Mouse (Mus musculus): ENCODE data around the gene S100a11.
"Not testable (repeated sequence)": the region's sequence is repeated elsewhere in the genome, so short reads cannot be mapped to it uniquely, and the experiment has no call there.

S100a11 gene

GRCm38 (mm10) chr3:93520330-93521193, at the start of gene S100a11:
Gene S100a11, plus strand, starts transcription at chr3:93520488.
- peak; percentile 77 for DNase-seq

DNA sequence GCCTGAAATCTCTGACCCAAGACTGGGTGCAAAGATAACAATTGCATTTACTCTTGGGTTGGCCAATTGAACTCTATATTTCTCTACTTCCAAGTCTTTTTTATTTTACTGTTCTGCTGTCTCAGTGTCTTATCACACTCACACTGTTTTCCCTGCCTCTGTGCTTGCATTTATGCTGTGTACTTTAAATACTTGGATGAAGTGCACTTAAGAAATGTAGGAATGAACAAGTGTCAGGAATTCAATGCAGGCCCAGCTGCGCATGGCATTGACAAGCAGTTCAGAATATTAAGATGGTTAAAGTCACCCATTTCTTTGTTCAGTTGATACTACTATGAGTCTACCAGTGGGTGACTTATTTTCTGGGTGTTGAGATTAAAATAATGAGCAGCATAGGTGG, 40.2 kb upstream of the S100a11 start:
- DNase-seq, result no peak

- DNase-seq, result peak; percentile 11
These were observed 38.2 kb upstream of the S100a11 start for GRCm38 (mm10) chr3:93481982-93482616.

DNA sequence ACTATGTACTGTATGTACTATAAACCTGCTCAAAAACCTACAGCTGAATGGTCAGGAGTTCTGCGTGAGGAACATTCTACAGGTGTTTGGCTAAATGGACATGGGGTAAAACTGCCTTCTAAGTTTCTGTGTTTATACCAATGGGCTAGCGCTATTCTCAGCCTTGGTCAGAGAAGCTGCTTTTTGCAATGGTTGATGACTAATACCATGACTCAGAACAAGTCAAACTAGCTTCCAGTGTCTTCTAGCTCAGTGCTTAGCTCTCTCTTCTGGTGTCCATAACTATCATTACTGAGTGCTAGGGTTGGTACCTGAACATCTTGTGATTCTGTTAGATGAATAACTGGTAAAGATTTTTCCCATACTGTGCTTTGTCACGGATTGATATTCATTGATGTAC, 34.7 kb upstream of the S100a11 start:
- DNase-seq, result no peak

DNA sequence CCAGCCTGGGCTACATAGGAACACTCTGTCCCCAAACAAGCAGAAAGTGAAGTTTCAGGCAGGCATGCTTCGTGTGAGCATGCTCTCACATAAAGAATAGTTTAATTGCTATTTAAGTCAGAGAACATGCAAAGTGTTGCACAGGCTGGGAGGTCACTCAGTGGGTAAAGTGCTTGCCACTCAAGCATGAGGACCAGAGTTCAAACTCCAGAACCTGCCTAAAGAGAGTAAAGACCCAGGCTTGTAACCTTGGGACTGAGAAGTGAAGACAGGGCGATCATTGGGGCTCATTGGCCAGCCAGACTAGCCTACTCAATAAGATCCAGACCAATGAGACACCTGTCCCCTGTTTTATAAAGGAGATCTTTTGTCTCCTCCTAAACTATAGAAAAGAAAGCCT, 31.7 kb upstream of the S100a11 start:
- no peak for DNase-seq

DNA sequence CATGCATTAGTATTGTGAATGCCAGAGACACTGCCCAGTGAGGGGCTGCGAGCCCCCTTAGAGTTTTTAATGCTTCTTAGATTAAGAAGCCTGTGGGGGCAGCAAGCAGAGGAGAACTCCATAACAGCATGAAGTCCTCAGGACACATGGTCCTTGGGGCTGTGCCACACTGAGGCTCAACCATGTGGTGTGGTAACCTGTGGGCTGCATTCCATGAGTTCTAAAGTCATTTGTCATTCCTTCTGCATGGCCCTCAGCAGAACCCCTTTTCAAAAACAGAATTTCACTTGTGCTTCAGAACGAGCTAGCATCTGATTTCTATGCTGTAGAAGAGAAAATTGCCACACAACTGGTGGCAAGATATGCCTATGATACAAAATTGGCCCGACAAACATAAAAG, 28.1 kb upstream of the S100a11 start:
- no peak for DNase-seq

GRCm38 (mm10) chr3:93493992-93494391, 26.3 kb upstream of the S100a11 start:
- peak; percentile 83 for DNase-seq

- not testable (repeated sequence) for DNase-seq
These were observed 25.5 kb upstream of the S100a11 start for GRCm38 (mm10) chr3:93494774-93495173.

DNA sequence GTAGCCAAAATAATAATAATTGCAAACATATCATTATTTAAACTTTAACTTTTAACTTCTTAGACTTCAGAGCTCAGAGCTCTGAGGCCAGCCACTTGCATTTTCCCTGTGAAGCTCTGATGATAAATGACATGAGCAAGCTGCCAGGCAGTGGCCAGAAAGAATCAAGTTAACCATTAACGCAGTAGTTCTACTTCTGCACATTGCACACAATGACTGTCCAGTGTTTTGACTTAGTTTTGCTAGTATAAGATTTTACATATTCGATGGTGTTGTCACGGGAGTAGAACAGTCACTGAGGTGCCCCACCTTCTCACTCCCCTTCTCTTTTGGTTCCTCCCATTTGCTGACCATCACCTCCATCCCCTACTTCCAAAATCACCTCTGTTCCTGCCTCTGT, 23.2 kb upstream of the S100a11 start:
- DNase-seq, result no peak

DNA sequence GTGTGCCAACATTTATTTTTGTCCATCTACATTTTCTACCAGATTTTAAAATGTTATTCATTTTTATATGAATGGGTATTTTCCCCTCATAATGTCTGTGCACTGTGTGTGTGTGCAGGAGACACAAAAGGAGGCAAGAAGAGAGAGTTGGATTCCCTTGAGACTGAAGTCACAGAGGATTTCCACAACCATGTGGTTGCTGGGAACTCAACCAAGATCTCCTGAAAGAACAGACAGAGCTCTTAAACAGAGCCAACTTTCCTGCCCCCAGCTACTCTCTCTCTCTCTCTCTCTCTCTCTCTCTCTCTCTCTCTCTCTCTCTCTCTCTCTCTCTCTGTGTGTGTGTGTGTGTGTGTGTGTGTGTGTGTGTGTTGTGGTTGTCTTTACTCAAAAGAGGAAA, 21.2 kb upstream of the S100a11 start:
- DNase-seq, result no peak

DNA sequence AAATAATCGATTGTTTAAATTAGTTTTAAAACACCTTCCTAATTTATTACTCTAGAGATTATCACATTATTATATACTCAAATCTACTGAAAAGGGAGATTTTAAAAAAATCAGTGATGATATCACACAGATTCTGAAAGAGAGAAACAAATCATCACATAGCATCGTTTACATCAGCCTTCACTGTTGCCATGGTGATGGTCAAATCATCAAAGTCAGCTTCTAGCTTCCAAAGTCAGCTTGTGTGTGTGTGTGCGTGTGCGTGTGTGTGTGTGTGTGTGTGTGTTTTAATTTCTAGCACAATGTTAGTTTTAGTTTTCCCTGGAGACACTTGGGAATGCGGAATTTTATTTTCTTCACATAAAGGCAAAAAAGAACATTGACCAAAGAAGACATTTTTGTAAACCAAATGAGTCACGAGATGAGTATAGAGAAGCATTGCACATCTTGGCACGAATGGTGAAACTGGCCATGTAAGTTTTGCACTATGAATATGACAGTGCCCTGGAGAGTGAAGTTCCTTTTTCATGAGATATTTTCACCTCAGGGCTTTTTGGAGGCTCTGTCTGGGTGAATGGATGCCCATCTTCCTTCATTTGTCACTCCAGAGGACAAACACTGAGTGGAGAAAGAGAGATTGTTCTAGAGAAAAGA, 15.6 kb upstream of the S100a11 start:
- DNase-seq, result no peak

GRCm38 (mm10) chr3:93505960-93506863, 14.1 kb upstream of the S100a11 start:
- no peak for DNase-seq

GRCm38 (mm10) chr3:93506881-93507325, 13.4 kb upstream of the S100a11 start:
- no peak for DNase-seq

DNA sequence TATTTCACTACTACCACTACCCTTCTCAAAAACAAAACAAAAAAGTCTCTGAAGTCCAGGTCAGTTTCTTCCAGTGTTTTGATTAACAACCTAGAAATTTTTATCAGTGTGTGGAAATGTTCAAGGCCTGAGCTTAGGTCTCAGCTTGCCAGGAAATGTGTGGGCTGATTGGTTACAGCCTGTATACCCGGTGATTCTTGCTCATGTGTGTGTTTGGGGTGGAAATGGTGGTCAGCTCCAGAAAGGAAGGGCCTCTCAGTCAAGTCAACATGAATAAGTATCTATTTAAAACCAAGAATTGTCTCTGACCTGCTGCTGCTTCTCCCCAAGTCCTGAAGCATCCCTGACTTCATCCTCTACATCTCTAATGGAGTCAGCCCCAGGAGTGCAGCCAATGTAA, 11.0 kb upstream of the S100a11 start:
- DNase-seq, result no peak

DNA sequence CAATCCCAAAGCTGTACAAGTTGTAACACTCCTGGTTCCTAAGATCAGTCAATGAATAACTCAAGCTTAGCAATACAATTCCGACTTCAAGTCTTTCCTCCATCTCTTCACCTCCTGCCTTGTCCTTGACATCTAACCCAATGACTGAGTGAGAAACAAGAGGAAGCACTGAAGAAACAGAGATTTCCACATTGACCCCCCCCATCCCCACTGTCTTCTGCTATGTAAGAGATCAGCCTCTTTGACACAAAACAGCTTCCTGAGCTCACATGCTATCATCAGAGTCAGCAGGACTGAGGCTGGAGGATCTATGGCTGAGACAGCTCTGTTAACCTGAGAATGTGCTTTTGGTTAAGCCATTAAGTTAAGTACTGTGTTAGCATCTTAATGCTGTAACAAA, 9.3 kb upstream of the S100a11 start:
- DNase-seq, result no peak

GRCm38 (mm10) chr3:93511801-93512200, 8.5 kb upstream of the S100a11 start:
- DNase-seq, result no peak

DNA sequence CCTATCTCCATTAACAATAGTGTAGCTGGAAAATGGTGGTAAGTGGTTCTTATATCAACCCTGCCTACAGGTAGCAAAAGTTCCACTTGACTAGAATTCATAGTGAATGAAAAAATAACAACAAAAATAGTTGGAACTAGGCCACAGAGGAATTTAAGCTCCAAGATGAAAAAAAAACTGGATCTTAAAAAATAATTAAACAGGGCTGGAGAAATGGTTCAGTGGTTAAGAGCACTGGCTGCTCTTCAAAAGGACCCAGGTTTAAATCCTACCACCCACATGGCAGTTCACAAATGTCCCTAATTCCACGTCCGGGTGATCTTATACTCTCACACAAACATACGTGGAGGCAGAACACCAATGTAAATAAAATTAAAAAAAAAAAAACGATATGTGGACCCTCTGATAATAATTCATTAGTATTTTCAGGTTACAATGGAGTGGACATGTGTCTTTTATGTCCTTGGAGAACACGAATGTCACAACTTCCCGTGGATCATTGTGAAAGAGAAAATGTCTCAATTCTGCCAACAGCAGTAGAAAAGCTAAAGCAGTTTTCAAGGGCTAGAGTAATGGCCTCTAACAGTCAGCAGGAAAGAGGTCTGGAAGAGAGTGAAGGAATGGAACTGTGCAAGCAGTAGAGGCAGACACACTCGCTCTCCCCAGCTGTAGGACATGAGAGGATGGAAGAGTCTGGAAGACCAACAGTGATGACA, 7.7 kb upstream of the S100a11 start:
- no peak for DNase-seq

DNA sequence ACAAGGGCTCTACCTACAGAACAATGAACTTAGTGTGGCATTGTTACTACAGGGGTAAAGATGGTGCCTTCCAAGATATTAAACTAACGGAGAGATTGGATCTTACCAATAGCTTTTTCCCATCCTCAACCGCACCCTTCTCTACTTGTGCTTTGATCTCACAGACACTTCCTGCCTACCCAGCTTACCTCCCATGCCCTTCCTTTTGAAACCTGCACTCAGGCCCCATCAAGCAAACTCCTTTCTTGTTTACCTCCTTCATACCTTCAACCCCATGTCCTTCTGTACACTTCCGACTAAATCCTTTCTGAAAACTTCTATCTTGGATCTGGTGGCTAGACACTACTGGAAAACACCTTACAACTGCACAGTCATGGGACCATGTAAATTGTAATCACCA, 5.7 kb upstream of the S100a11 start:
- DNase-seq, result no peak

DNA sequence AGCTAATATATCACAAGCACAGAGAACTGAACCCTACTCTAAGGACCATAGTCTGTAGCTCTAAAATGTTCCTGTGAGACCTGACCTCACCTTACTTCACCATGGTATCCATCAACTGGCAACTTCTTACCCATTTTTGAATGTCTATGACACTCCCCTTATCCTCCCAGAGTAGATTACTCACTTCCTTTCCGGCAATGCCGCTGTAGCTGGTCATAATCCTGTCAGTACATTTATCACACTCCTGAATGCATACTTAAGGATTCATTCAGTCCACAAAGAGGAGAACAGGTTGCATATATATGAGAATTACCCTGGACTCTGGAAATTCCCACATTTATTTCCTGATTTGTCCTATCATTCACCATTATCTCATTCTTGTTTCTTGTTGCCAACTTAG, 2.9 kb upstream of the S100a11 start:
- no peak for DNase-seq

DNA sequence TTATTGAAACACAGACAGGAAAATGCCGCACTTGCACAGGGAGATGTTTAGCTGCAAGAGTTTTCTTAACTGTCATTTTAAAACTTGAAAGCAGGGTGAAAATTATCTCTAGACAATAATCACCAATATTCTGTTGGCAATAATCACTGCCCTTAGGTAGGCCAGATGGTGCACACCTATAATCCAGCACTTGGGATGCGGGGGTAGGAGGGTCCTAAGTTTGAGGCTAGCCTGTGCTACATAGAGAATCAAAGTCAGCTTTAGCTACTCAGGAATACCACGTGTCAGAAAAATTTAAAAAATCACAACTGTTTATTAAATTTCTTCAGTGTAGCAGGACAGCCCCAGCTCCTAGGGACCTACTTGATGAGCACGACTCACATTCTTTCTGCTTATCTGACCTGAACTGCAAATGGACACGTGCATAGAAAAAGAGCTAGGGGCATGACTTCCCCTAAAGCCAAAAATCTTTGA, 395 bp upstream of the S100a11 start:
- DNase-seq, result no peak

DNA sequence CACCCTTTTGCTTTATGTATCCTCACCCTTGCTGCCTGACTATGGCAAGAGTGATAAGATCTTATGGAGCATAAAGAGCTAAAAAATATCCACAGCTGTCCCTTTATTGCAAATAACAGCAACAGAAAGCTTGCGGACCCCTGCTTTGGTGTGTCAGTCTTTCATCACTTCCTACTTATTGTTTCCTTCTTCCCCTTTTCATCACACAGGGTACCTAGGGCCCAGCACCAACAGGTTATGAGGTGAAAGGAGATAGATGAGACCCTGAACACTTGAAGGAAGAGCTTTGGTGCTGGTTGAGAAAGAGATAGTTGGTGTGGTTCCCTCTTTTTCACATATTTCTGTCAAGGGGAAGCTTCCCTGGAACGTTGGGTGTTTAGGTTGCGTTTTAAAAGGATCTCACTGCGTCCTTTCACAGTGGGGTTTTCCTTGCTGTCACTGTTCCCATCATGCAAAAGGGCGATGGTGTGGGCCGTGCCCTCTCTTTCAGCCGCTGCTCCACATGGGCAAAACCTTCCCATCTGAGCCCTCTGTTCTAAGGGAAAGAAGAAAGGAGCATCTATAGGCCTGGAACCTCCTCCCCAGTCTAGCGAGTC, 1.3 kb downstream of the S100a11 start:
- DNase-seq, result no peak

DNA sequence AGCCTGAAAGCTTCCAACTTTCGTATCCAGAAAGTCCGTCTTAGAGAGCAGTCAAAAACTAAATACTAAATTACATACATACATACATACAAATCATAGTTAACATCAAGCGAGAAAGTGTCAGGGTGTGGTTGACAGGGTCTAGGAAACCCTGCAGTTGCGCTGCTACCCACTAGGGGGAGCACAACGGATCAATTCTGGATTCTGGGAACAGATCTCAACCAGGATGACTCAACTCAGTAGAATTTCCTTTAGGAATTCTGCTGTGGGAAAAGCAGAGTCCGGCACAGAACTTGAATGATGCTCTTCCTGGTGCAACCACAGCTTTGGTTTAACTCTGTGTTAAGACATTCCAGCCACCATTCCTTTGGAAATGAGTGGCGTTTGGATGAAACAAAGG, 2.3 kb downstream of the S100a11 start:
- peak; percentile 66 for DNase-seq

Data from embryo, embryonic 11 days (tissue).